Comparison of ENCODE assay signal across 9 mouse cellular contexts in genomic region chr16:21641944-21642343, GRCm38 (mm10). TPM values are rescaled to one million over a fixed set of nuclear protein-coding genes. Genes with fewer than 3 reads are reported as not detected.
DNase-seq lines count a peak whose midpoint lies in the region; ATAC-seq lines count a peak whose summit lies in the region.
"Had no signal": no experiment of that assay in that cellular context is flagged by ENCODE, and none has a peak within 500 bp of the region (broad histone marks: within the 10 kb centered on the region; RNA-seq: fewer than 3 reads in every experiment).

No protein-coding gene starts in this region.

- H3K9me3 ChIP-seq in embryonic facial prominence, embryonic 14.5 days (ENCODE audit: control insufficient read depth, low read length), result no peaks in the 10 kb centered on the region
- H3K9me3 ChIP-seq: embryonic facial prominence, embryonic 15.5 days had no signal

- no peak overlapping the region for H3K27ac ChIP-seq in embryonic facial prominence, embryonic 14.5 days (replicated peaks; ENCODE audit: low read depth, low read length)
- H3K27ac ChIP-seq: embryonic facial prominence, embryonic 15.5 days had no signal

- no peak for ATAC-seq in embryonic facial prominence, embryonic 14.5 days (ENCODE audit: low read depth)

- 80% methylated on average over 3 of the region's 3 CpGs for WGBS in embryonic facial prominence, embryonic 14.5 days

- H3K4me3 ChIP-seq in embryonic facial prominence, embryonic 14.5 days (ENCODE audit: low read depth, low read length), result no peak overlapping the region
- H3K4me3 ChIP-seq: embryonic facial prominence, embryonic 15.5 days had no signal

- no peak overlapping the region for H3K9ac ChIP-seq in embryonic facial prominence, embryonic 14.5 days (ENCODE audit: low read depth, low read length)
- H3K9ac ChIP-seq: embryonic facial prominence, embryonic 15.5 days had no signal

- DNase-seq in adrenal gland, adult (ENCODE audit: inconsistent age in 2 of 2, low spot score in 1 of 2), result peak; percentile 31 to 65
- DNase-seq in adrenal gland, adult 8-10 months, result no peak
- DNase-seq in embryonic facial prominence, embryonic 14.5 days (ENCODE audit: low spot score), result peak; percentile 28
- peak; percentile 38 to 63 for DNase-seq in kidney, adult 8-10 months
- DNase-seq in lung, postnatal 25 days (ENCODE audit: low spot score), result peak; percentile 74
- no peak for DNase-seq in ovary, postnatal 36 days (ENCODE audit: low spot score)
- no peak for DNase-seq in gastrocnemius, postnatal 25 days
- DNase-seq in cerebellum, postnatal 36 days, result no peak

- H3K4me1 ChIP-seq in embryonic facial prominence, embryonic 14.5 days (ENCODE audit: control insufficient read depth, insufficient read depth, low read length), result peaks cover 10% of the 10 kb centered on the region

- H3K36me3 ChIP-seq in embryonic facial prominence, embryonic 14.5 days (ENCODE audit: control insufficient read depth, insufficient read depth, low read length), result peaks cover under 1% of the 10 kb centered on the region; the same call in 1 of the 2 replicates
- H3K36me3 ChIP-seq: embryonic facial prominence, embryonic 15.5 days had no signal

- H3K4me2 ChIP-seq in embryonic facial prominence, embryonic 14.5 days (ENCODE audit: low read depth, low read length), result no peak overlapping the region
- H3K4me2 ChIP-seq: embryonic facial prominence, embryonic 15.5 days had no signal

- H3K27me3 ChIP-seq in embryonic facial prominence, embryonic 14.5 days (replicated peaks; ENCODE audit: control insufficient read depth, insufficient read depth, low read length), result no peaks in the 10 kb centered on the region
- H3K27me3 ChIP-seq: embryonic facial prominence, embryonic 15.5 days had no signal

RNA-seq across cellular contexts. Expression of gene 2510009E07Rik, which starts 52.5 kb away (rescaled TPM):
- total RNA-seq in adrenal gland, adult 8-10 months (2022), result 10 to 100 TPM; 19.6 to 26.0 (median 22.7) TPM
- 22.9 and 23.9 TPM in 2 replicates for polyA plus RNA-seq in embryonic facial prominence, embryonic 14.5 days (2014; fragmentation: Nextera tagmentation; extraction: Ambion mirVana)
- 10 to 100 TPM; 23.3 to 25.0 TPM for total RNA-seq in gastrocnemius, postnatal 25 days (2021)

Comparison
In these comparisons a context has a peak if more than half of its experiments do, and no peak if none do; other contexts are left out.
1. DNase-seq: peak in adrenal gland, adult (2 of 2), embryonic facial prominence, embryonic 14.5 days (single experiment), kidney, adult 8-10 months (2 of 2) and lung, postnatal 25 days (single experiment); none in adrenal gland, adult 8-10 months (single experiment), ovary, postnatal 36 days (single experiment), gastrocnemius, postnatal 25 days (single experiment) and cerebellum, postnatal 36 days (0 of 2).